Mouse (Mus musculus): ENCODE measurements around the gene Pgpep1. TPM values are rescaled to one million over a fixed set of nuclear protein-coding genes. Genes with fewer than 3 reads are reported as not detected.

Gene Pgpep1
- total and polyA plus RNA-seq, 2 experiments from 2014 or later: 37.6 to 40.2 TPM

- WGBS: 70% methylated on average over 12 of the region's 12 CpGs
- no peaks in the 10 kb centered on the region for H3K27me3 ChIP-seq (ENCODE audit: insufficient read depth, low read length)
- ATAC-seq (ENCODE audit: low FRiP score) (no peak), DNase-seq (ENCODE audit: low spot score) (no peak)
- H3K36me3 ChIP-seq (ENCODE audit: insufficient read depth, low read length): no peaks in the 10 kb centered on the region
- H3K4me1 ChIP-seq (ENCODE audit: insufficient read depth, low read length): peaks cover 16% of the 10 kb centered on the region
- H3K4me3 ChIP-seq (ENCODE audit: low read depth, low read length): peak overlapping the region; percentile 92
- no peak for TF ChIP-seq CTCF (IDR thresholded peaks at IDR 0.05)
- peak overlapping the region; percentile 66 for H3K4me2 ChIP-seq (ENCODE audit: low read depth, low read length, poor library complexity, severe bottlenecking)
- H3K9me3 ChIP-seq (ENCODE audit: low read length): no peaks in the 10 kb centered on the region
- peak overlapping the region; percentile 97 for H3K27ac ChIP-seq (ENCODE audit: low read depth, low read length)
- peak overlapping the region; percentile 54 for H3K9ac ChIP-seq (replicated peaks; ENCODE audit: low read length, poor library complexity, severe bottlenecking)
Measured at GRCm38 (mm10) chr8:70697366-70698250, 37.4 kb upstream of the Pgpep1 start.

- DNase-seq (ENCODE audit: low spot score) (no peak), ATAC-seq (ENCODE audit: low FRiP score) (no peak)
- H3K4me2 ChIP-seq (ENCODE audit: low read depth, low read length, poor library complexity, severe bottlenecking): peak overlapping the region; percentile 55
- no peaks in the 10 kb centered on the region for H3K9me3 ChIP-seq (ENCODE audit: low read length)
- H3K27me3 ChIP-seq (ENCODE audit: insufficient read depth, low read length): no peaks in the 10 kb centered on the region
- 59% methylated on average over 4 of the region's 4 CpGs for WGBS
- no peaks in the 10 kb centered on the region for H3K36me3 ChIP-seq (ENCODE audit: insufficient read depth, low read length)
- no peak for TF ChIP-seq CTCF (IDR thresholded peaks at IDR 0.05)
- H3K4me3 ChIP-seq (ENCODE audit: low read depth, low read length): no peak overlapping the region
- H3K27ac ChIP-seq (ENCODE audit: low read depth, low read length): peak overlapping the region; percentile 26; the same call in 1 of the 2 replicates
- no peak overlapping the region for H3K9ac ChIP-seq (replicated peaks; ENCODE audit: low read length, poor library complexity, severe bottlenecking)
- H3K4me1 ChIP-seq (ENCODE audit: insufficient read depth, low read length): peaks cover 19% of the 10 kb centered on the region
Measured at GRCm38 (mm10) chr8:70696946-70697345, 36.8 kb upstream of the Pgpep1 start.

GRCm38 (mm10) chr8:70696019-70696885, 36.1 kb upstream of the Pgpep1 start:
- H3K27ac ChIP-seq (ENCODE audit: low read depth, low read length): 0 out of 2 replicates have a peak overlapping the region, but pooled peaks have one; percentile 26
- no peaks in the 10 kb centered on the region for H3K36me3 ChIP-seq (ENCODE audit: insufficient read depth, low read length)
- peak overlapping the region; percentile 55 for H3K4me2 ChIP-seq (ENCODE audit: low read depth, low read length, poor library complexity, severe bottlenecking)
- no peaks in the 10 kb centered on the region for H3K9me3 ChIP-seq (ENCODE audit: low read length)
- H3K27me3 ChIP-seq (ENCODE audit: insufficient read depth, low read length): no peaks in the 10 kb centered on the region
- WGBS: 8% methylated on average over 31 of the region's 31 CpGs
- H3K4me1 ChIP-seq (ENCODE audit: insufficient read depth, low read length): peaks cover 14% of the 10 kb centered on the region; the same call in 1 of the 2 replicates
- no peak for ATAC-seq (ENCODE audit: low FRiP score)
- DNase-seq (ENCODE audit: low spot score): peak; percentile 77
- 0 out of 2 replicates have a peak overlapping the region, but pooled peaks have one; percentile 36 for H3K9ac ChIP-seq (replicated peaks; ENCODE audit: low read length, poor library complexity, severe bottlenecking)
- peak overlapping the region; percentile 25; the same call in 1 of the 2 replicates for H3K4me3 ChIP-seq (ENCODE audit: low read depth, low read length)
- no peak for TF ChIP-seq CTCF (IDR thresholded peaks at IDR 0.05)

- Histone ChIP-seq H3K27me3 (ENCODE audit: insufficient read depth, low read length) (no peaks in the 10 kb centered on the region), H3K36me3 (ENCODE audit: insufficient read depth, low read length) (no peaks in the 10 kb centered on the region), H3K4me1 (ENCODE audit: insufficient read depth, low read length) (peaks cover 14% of the 10 kb centered on the region; the same call in 1 of the 2 replicates), H3K9me3 (ENCODE audit: low read length) (no peaks in the 10 kb centered on the region), H3K27ac (ENCODE audit: low read depth, low read length) (0 out of 2 replicates have a peak overlapping the region, but pooled peaks have one; percentile 38), H3K4me3 (ENCODE audit: low read depth, low read length) (no peak overlapping the region), H3K9ac (replicated peaks; ENCODE audit: low read length, poor library complexity, severe bottlenecking) (no peak overlapping the region), H3K4me2 (ENCODE audit: low read depth, low read length, poor library complexity, severe bottlenecking) (no peak overlapping the region)
- ATAC-seq (ENCODE audit: low FRiP score) (no peak), DNase-seq (ENCODE audit: low spot score) (no peak)
- 43% methylated on average over 32 of the region's 32 CpGs for WGBS
- no peak for TF ChIP-seq CTCF (IDR thresholded peaks at IDR 0.05)
Measured at GRCm38 (mm10) chr8:70695318-70696018, 35.3 kb upstream of the Pgpep1 start.

- DNase-seq (ENCODE audit: low spot score) (no peak), ATAC-seq (ENCODE audit: low FRiP score) (no peak)
- H3K27me3 ChIP-seq (ENCODE audit: insufficient read depth, low read length): no peaks in the 10 kb centered on the region
- H3K36me3 ChIP-seq (ENCODE audit: insufficient read depth, low read length): no peaks in the 10 kb centered on the region
- no peak overlapping the region for H3K4me2 ChIP-seq (ENCODE audit: low read depth, low read length, poor library complexity, severe bottlenecking)
- no peak overlapping the region for H3K9ac ChIP-seq (replicated peaks; ENCODE audit: low read length, poor library complexity, severe bottlenecking)
- no peak overlapping the region for H3K27ac ChIP-seq (ENCODE audit: low read depth, low read length)
- peaks cover 14% of the 10 kb centered on the region; the same call in 1 of the 2 replicates for H3K4me1 ChIP-seq (ENCODE audit: insufficient read depth, low read length)
- H3K4me3 ChIP-seq (ENCODE audit: low read depth, low read length): no peak overlapping the region
- no peaks in the 10 kb centered on the region for H3K9me3 ChIP-seq (ENCODE audit: low read length)
- no peak for TF ChIP-seq CTCF (IDR thresholded peaks at IDR 0.05)
- 83% methylated on average over 5 of the region's 5 CpGs for WGBS
Measured at GRCm38 (mm10) chr8:70693636-70694035, 33.4 kb upstream of the Pgpep1 start.

Data from midbrain, postnatal 0 days (tissue).